Mouse (Mus musculus) C2C12 (cell line): ENCODE measurements around the gene Zglp1. TPM values are rescaled to one million over a fixed set of nuclear protein-coding genes. Genes with fewer than 3 reads are reported as not detected.

Experiments
- H3K27me3 ChIP-seq: one replicate; pipeline ENCODE4 v1.6.1; 2011; ENCODE audit not compliant: control insufficient read depth, insufficient read depth, insufficient read length
- H3K36me3 ChIP-seq: one replicate; pipeline ENCODE4 v1.6.1; 2011; ENCODE audit not compliant: control insufficient read depth, insufficient read depth
- H3K4me3 ChIP-seq: one replicate; pipeline ENCODE4 v1.5.1; 2011; ENCODE audit warnings: mild to moderate bottlenecking, control low read depth; ENCODE audit not compliant: poor library complexity, insufficient read depth, severe bottlenecking
- H3K79me2 ChIP-seq: one replicate; pipeline ENCODE4 v1.6.1; 2011; ENCODE audit not compliant: control insufficient read depth, insufficient read depth
- H3K79me3 ChIP-seq: one replicate; pipeline ENCODE4 v1.6.1; 2011; ENCODE audit warnings: low read depth, control low read depth
- H3ac ChIP-seq: one replicate; pipeline ENCODE3; 2011; ENCODE audit warnings: low read depth; ENCODE audit not compliant: control insufficient read depth, insufficient read length
- CEBPB ChIP-seq: IDR thresholded peaks from one replicate; pipeline ENCODE4 v1.6.1; 2011; ENCODE audit warnings: low read depth, mild to moderate bottlenecking, control low read depth, moderate library complexity
- CTCF ChIP-seq: IDR thresholded peaks from one replicate; pipeline ENCODE4 v1.5.1; 2011; ENCODE audit not compliant: control insufficient read depth, insufficient read depth, insufficient read length
- FOSL1 ChIP-seq: IDR thresholded peaks from one replicate; pipeline ENCODE4 v1.8.0; 2011; ENCODE audit warnings: mild to moderate bottlenecking, low read length; ENCODE audit not compliant: poor library complexity, insufficient read depth, severe bottlenecking
- MAX ChIP-seq: IDR thresholded peaks from one replicate; pipeline ENCODE4 v1.6.1; 2011; ENCODE audit warnings: mild to moderate bottlenecking, control low read depth
- MYOD1 ChIP-seq: IDR thresholded peaks from one replicate; pipeline ENCODE4 v1.6.1; 2011; ENCODE audit warnings: low read depth; ENCODE audit not compliant: control insufficient read depth, insufficient read length
- MYOG ChIP-seq: IDR thresholded peaks from one replicate; pipeline ENCODE4 v1.6.1; 2011; ENCODE audit not compliant: control insufficient read depth, insufficient read length; ENCODE audit errors: extremely low read depth
- USF1 ChIP-seq: IDR thresholded peaks from one replicate; pipeline ENCODE4 v1.6.1; 2011; ENCODE audit warnings: low read depth, mild to moderate bottlenecking, control low read depth, moderate library complexity
- microRNA-seq: library from miRNA; unstranded; fragments of <30 nt; microRNA quantifications from one replicate; pipeline ENCODE4, GENCODE M21; 2019; ENCODE audit warnings: borderline microRNAs expressed
- polyA plus RNA-seq: library from polyadenylated mRNA; unstranded; fragments of >200 nt; fragmentation: generic; extraction: Trizol; gene quantifications from one replicate; pipeline ENCODE4 v1.2.1, GENCODE M21; 2012; ENCODE audit warnings: missing spikeins

Zglp1 gene
- polyA plus RNA-seq, 1 experiment, result 0.43 TPM

GRCm38 (mm10) chr9:21018600-21018999 lies 48.3 kb downstream of the Zglp1 start:
- no peak overlapping the region for H3ac ChIP-seq
- no peaks in the 10 kb centered on the region for H3K79me3 ChIP-seq
- H3K79me2 ChIP-seq, result no peaks in the 10 kb centered on the region
- H3K36me3 ChIP-seq, result no peaks in the 10 kb centered on the region
- H3K27me3 ChIP-seq, result peaks cover 22% of the 10 kb centered on the region
- TF ChIP-seq MYOD1, result no peak
- TF ChIP-seq MYOG, result no peak
- TF ChIP-seq FOSL1, result no peak
- no peak for TF ChIP-seq CTCF
- TF ChIP-seq CEBPB, result no peak
- no peak for TF ChIP-seq MAX
- no peak overlapping the region for H3K4me3 ChIP-seq

GRCm38 (mm10) chr9:21017177-21017575 lies 49.7 kb downstream of the Zglp1 start:
- no peak overlapping the region for H3ac ChIP-seq
- H3K79me2 ChIP-seq, result no peaks in the 10 kb centered on the region
- no peak for TF ChIP-seq CTCF
- TF ChIP-seq MAX, result no peak
- no peak for TF ChIP-seq MYOD1
- TF ChIP-seq FOSL1, result no peak
- TF ChIP-seq MYOG, result no peak
- TF ChIP-seq CEBPB, result no peak
- H3K79me3 ChIP-seq, result no peaks in the 10 kb centered on the region
- H3K36me3 ChIP-seq, result no peaks in the 10 kb centered on the region
- no peak overlapping the region for H3K4me3 ChIP-seq
- H3K27me3 ChIP-seq, result peaks cover 22% of the 10 kb centered on the region

GRCm38 (mm10) chr9:21016331-21017176 lies 50.3 kb downstream of the Zglp1 start:
- H3K79me2 ChIP-seq, result no peaks in the 10 kb centered on the region
- no peaks in the 10 kb centered on the region for H3K36me3 ChIP-seq
- H3K4me3 ChIP-seq, result no peak overlapping the region
- H3K27me3 ChIP-seq, result peaks cover 22% of the 10 kb centered on the region
- TF ChIP-seq USF1, result no peak
- no peak for TF ChIP-seq CEBPB
- no peak for TF ChIP-seq FOSL1
- TF ChIP-seq CTCF, result no peak
- no peak for TF ChIP-seq MAX
- no peak for TF ChIP-seq MYOG
- TF ChIP-seq MYOD1, result no peak
- H3K79me3 ChIP-seq, result no peaks in the 10 kb centered on the region
- H3ac ChIP-seq, result no peak overlapping the region

GRCm38 (mm10) chr9:21015571-21016130 lies 51.2 kb downstream of the Zglp1 start, which contains the start of gene Icam1:
TSS of gene Icam1 (plus strand) at chr9:21015985.
- no peak within 1 kb of the TSS for H3K4me3 ChIP-seq
- no peaks in the 10 kb centered on the region for H3K79me3 ChIP-seq
- peaks cover 22% of the 10 kb centered on the region for H3K27me3 ChIP-seq
- no peaks in the 10 kb centered on the region for H3K79me2 ChIP-seq
- H3ac ChIP-seq, result no peak within 1 kb of the TSS
- no peak for TF ChIP-seq MYOG
- H3K36me3 ChIP-seq, result no peaks in the 10 kb centered on the region

GRCm38 (mm10) chr9:21014691-21015570 lies 52.0 kb downstream of the Zglp1 start:
- no peaks in the 10 kb centered on the region for H3K79me3 ChIP-seq
- H3K4me3 ChIP-seq, result no peak overlapping the region
- TF ChIP-seq FOSL1, result no peak
- no peak for TF ChIP-seq CEBPB
- no peak for TF ChIP-seq CTCF
- no peak for TF ChIP-seq USF1
- no peak for TF ChIP-seq MYOD1
- TF ChIP-seq MAX, result no peak
- no peaks in the 10 kb centered on the region for H3K36me3 ChIP-seq
- H3K79me2 ChIP-seq, result no peaks in the 10 kb centered on the region
- H3K27me3 ChIP-seq, result peaks cover 22% of the 10 kb centered on the region
- no peak overlapping the region for H3ac ChIP-seq

Small RNA genes lying within 50 kb of the gene (microRNA-seq; reads per million reads assigned to microRNA genes)
- gene Mir1900 (0.20 reads per million), gene Mir7082 (0.24 reads per million)

Other genes starting within 250 kb of the Zglp1 start
- gene Rdh8, start 248.6 kb downstream of the Zglp1 start, polyA plus RNA-seq, result not detected
- 11.8 TPM for gene A230050P20Rik, start 198.5 kb downstream of the Zglp1 start, polyA plus RNA-seq
- 0.92 TPM for gene Angptl6, start 187.4 kb downstream of the Zglp1 start, polyA plus RNA-seq
- gene Ppan, start 178.9 kb downstream of the Zglp1 start, polyA plus RNA-seq, result 88.3 TPM
- 247 TPM for gene Eif3g, start 168.5 kb downstream of the Zglp1 start, polyA plus RNA-seq
- gene Dnmt1, start 107.2 kb downstream of the Zglp1 start, polyA plus RNA-seq, result 69.7 TPM
- 13.0 TPM for gene S1pr2, start 90.3 kb downstream of the Zglp1 start, polyA plus RNA-seq
- 107 TPM for gene Mrpl4, start 64.4 kb downstream of the Zglp1 start, polyA plus RNA-seq
- 0.09 TPM for gene Icam1, start 51.1 kb downstream of the Zglp1 start, polyA plus RNA-seq
- 0.43 TPM for gene Icam4, start 37.7 kb downstream of the Zglp1 start, polyA plus RNA-seq
- gene Icam5, start 35.0 kb downstream of the Zglp1 start, polyA plus RNA-seq, result 0.46 TPM
- gene Gm49373, start 6.0 kb upstream of the Zglp1 start, polyA plus RNA-seq, result 0.96 TPM
- gene Fdx1l, start 6.5 kb upstream of the Zglp1 start, polyA plus RNA-seq, result 109 TPM
- 1.3 TPM for gene Gm38431, start 24.9 kb upstream of the Zglp1 start, polyA plus RNA-seq
- gene Raver1, start 24.9 kb upstream of the Zglp1 start, polyA plus RNA-seq, result 49.2 TPM
- 8.7 TPM for gene Tyk2, start 64.2 kb upstream of the Zglp1 start, polyA plus RNA-seq
- gene Cdc37, start 82.9 kb upstream of the Zglp1 start, polyA plus RNA-seq, result 342 TPM
- gene Pde4a, start 98.6 kb upstream of the Zglp1 start, polyA plus RNA-seq, result 7.4 TPM
- gene Keap1, start 172.3 kb upstream of the Zglp1 start, polyA plus RNA-seq, result 41.5 TPM
- gene S1pr5, start 181.3 kb upstream of the Zglp1 start, polyA plus RNA-seq, result 0.04 TPM
- 33.7 TPM for gene Atg4d, start 198.2 kb upstream of the Zglp1 start, polyA plus RNA-seq
- 29.3 TPM for gene Kri1, start 220.9 kb upstream of the Zglp1 start, polyA plus RNA-seq
- 49.4 TPM for gene Cdkn2d, start 224.3 kb upstream of the Zglp1 start, polyA plus RNA-seq
- not detected for gene Ap1m2, start 245.2 kb upstream of the Zglp1 start, polyA plus RNA-seq